Mouse (Mus musculus): ENCODE results near the gene Olfr572. TPM values are rescaled to one million over a fixed set of nuclear protein-coding genes. Genes with fewer than 3 reads are reported as not detected.

Gene Olfr572
- polyA plus RNA-seq (2014; fragmentation: Illumina TruSeq; extraction: RNeasy Lipid Tissue Mini Kit (QIAGEN cat#74804); ENCODE audit: low read depth, low replicate concordance), result not detected

GRCm38 (mm10) chr7:102924109-102924508 lies at the start of gene Olfr572:
Olfr572 (plus strand) TSS chr7:102924409.

GRCm38 (mm10) chr7:102876822-102877221 lies 47.4 kb upstream of the Olfr572 start, which contains the start of gene Olfr568:
Olfr568 (plus strand) TSS chr7:102877122.

GRCm38 (mm10) chr7:102890782-102891181 lies 33.4 kb upstream of the Olfr572 start, which contains the start of gene Olfr569:
Olfr569 (minus strand) TSS chr7:102890882.

GRCm38 (mm10) chr7:102917032-102917875 lies 7.0 kb upstream of the Olfr572 start, which contains the start of gene Olfr571:
Olfr571 (minus strand) TSS chr7:102917536.

GRCm38 (mm10) chr7:102942475-102942874 lies 18.3 kb downstream of the Olfr572 start, which contains the start of gene Olfr573-ps1:
Olfr573-ps1 (minus strand) TSS chr7:102942575.

GRCm38 (mm10) chr7:102948167-102948566 lies 24.0 kb downstream of the Olfr572 start, which contains the start of gene Olfr574:
Olfr574 (plus strand) TSS chr7:102948467.

GRCm38 (mm10) chr7:102958593-102958992 lies 34.4 kb downstream of the Olfr572 start, which contains the start of gene Olfr575:
Olfr575 (minus strand) TSS chr7:102958775.

GRCm38 (mm10) chr7:102962360-102962759 lies 38.2 kb downstream of the Olfr572 start, which contains the start of gene Olfr576:
Olfr576 (plus strand) TSS chr7:102962660.

GRCm38 (mm10) chr7:102975843-102976242 lies 51.6 kb downstream of the Olfr572 start, which contains the start of gene Olfr577:
Olfr577 (minus strand) TSS chr7:102975943.

Other genes with a start within 250 kb of the Olfr572 start
- 2.0 TPM for gene Trim68, start 237.1 kb upstream of the Olfr572 start, polyA plus RNA-seq (2014; fragmentation: Illumina TruSeq; extraction: RNeasy Lipid Tissue Mini Kit (QIAGEN cat#74804); ENCODE audit: low read depth, low replicate concordance)
- gene Olfr557, start 228.5 kb upstream of the Olfr572 start, polyA plus RNA-seq (2014; fragmentation: Illumina TruSeq; extraction: RNeasy Lipid Tissue Mini Kit (QIAGEN cat#74804); ENCODE audit: low read depth, low replicate concordance), result not detected
- gene Olfr558, start 222.2 kb upstream of the Olfr572 start, polyA plus RNA-seq (2014; fragmentation: Illumina TruSeq; extraction: RNeasy Lipid Tissue Mini Kit (QIAGEN cat#74804); ENCODE audit: low read depth, low replicate concordance), result not detected
- not detected for gene Olfr33, start 205.3 kb upstream of the Olfr572 start, polyA plus RNA-seq (2014; fragmentation: Illumina TruSeq; extraction: RNeasy Lipid Tissue Mini Kit (QIAGEN cat#74804); ENCODE audit: low read depth, low replicate concordance)
- not detected for gene Olfr559, start 196.9 kb upstream of the Olfr572 start, polyA plus RNA-seq (2014; fragmentation: Illumina TruSeq; extraction: RNeasy Lipid Tissue Mini Kit (QIAGEN cat#74804); ENCODE audit: low read depth, low replicate concordance)
- not detected for gene Olfr560, start 165.0 kb upstream of the Olfr572 start, polyA plus RNA-seq (2014; fragmentation: Illumina TruSeq; extraction: RNeasy Lipid Tissue Mini Kit (QIAGEN cat#74804); ENCODE audit: low read depth, low replicate concordance)
- not detected for gene Olfr78, start 164.9 kb upstream of the Olfr572 start, polyA plus RNA-seq (2014; fragmentation: Illumina TruSeq; extraction: RNeasy Lipid Tissue Mini Kit (QIAGEN cat#74804); ENCODE audit: low read depth, low replicate concordance)
- gene Olfr561, start 153.2 kb upstream of the Olfr572 start, polyA plus RNA-seq (2014; fragmentation: Illumina TruSeq; extraction: RNeasy Lipid Tissue Mini Kit (QIAGEN cat#74804); ENCODE audit: low read depth, low replicate concordance), result not detected
- not detected for gene Olfr564, start 120.9 kb upstream of the Olfr572 start, polyA plus RNA-seq (2014; fragmentation: Illumina TruSeq; extraction: RNeasy Lipid Tissue Mini Kit (QIAGEN cat#74804); ENCODE audit: low read depth, low replicate concordance)
- gene Olfr566, start 65.6 kb upstream of the Olfr572 start, polyA plus RNA-seq (2014; fragmentation: Illumina TruSeq; extraction: RNeasy Lipid Tissue Mini Kit (QIAGEN cat#74804); ENCODE audit: low read depth, low replicate concordance), result not detected
- gene Olfr568, start 47.3 kb upstream of the Olfr572 start, polyA plus RNA-seq (2014; fragmentation: Illumina TruSeq; extraction: RNeasy Lipid Tissue Mini Kit (QIAGEN cat#74804); ENCODE audit: low read depth, low replicate concordance), result not detected
- gene Olfr569, start 33.5 kb upstream of the Olfr572 start, polyA plus RNA-seq (2014; fragmentation: Illumina TruSeq; extraction: RNeasy Lipid Tissue Mini Kit (QIAGEN cat#74804); ENCODE audit: low read depth, low replicate concordance), result not detected
- gene Olfr570, start 29.8 kb upstream of the Olfr572 start, polyA plus RNA-seq (2014; fragmentation: Illumina TruSeq; extraction: RNeasy Lipid Tissue Mini Kit (QIAGEN cat#74804); ENCODE audit: low read depth, low replicate concordance), result not detected
- not detected for gene Olfr571, start 6.9 kb upstream of the Olfr572 start, polyA plus RNA-seq (2014; fragmentation: Illumina TruSeq; extraction: RNeasy Lipid Tissue Mini Kit (QIAGEN cat#74804); ENCODE audit: low read depth, low replicate concordance)
- not detected for gene Olfr573-ps1, start 18.2 kb downstream of the Olfr572 start, polyA plus RNA-seq (2014; fragmentation: Illumina TruSeq; extraction: RNeasy Lipid Tissue Mini Kit (QIAGEN cat#74804); ENCODE audit: low read depth, low replicate concordance)
- not detected for gene Olfr574, start 24.1 kb downstream of the Olfr572 start, polyA plus RNA-seq (2014; fragmentation: Illumina TruSeq; extraction: RNeasy Lipid Tissue Mini Kit (QIAGEN cat#74804); ENCODE audit: low read depth, low replicate concordance)
- gene Olfr575, start 34.4 kb downstream of the Olfr572 start, polyA plus RNA-seq (2014; fragmentation: Illumina TruSeq; extraction: RNeasy Lipid Tissue Mini Kit (QIAGEN cat#74804); ENCODE audit: low read depth, low replicate concordance), result not detected
- not detected for gene Olfr576, start 38.3 kb downstream of the Olfr572 start, polyA plus RNA-seq (2014; fragmentation: Illumina TruSeq; extraction: RNeasy Lipid Tissue Mini Kit (QIAGEN cat#74804); ENCODE audit: low read depth, low replicate concordance)
- not detected for gene Olfr577, start 51.5 kb downstream of the Olfr572 start, polyA plus RNA-seq (2014; fragmentation: Illumina TruSeq; extraction: RNeasy Lipid Tissue Mini Kit (QIAGEN cat#74804); ENCODE audit: low read depth, low replicate concordance)
- not detected for gene Olfr578, start 64.9 kb downstream of the Olfr572 start, polyA plus RNA-seq (2014; fragmentation: Illumina TruSeq; extraction: RNeasy Lipid Tissue Mini Kit (QIAGEN cat#74804); ENCODE audit: low read depth, low replicate concordance)
- not detected for gene Olfr582, start 113.6 kb downstream of the Olfr572 start, polyA plus RNA-seq (2014; fragmentation: Illumina TruSeq; extraction: RNeasy Lipid Tissue Mini Kit (QIAGEN cat#74804); ENCODE audit: low read depth, low replicate concordance)
- gene Olfr583, start 126.9 kb downstream of the Olfr572 start, polyA plus RNA-seq (2014; fragmentation: Illumina TruSeq; extraction: RNeasy Lipid Tissue Mini Kit (QIAGEN cat#74804); ENCODE audit: low read depth, low replicate concordance), result not detected
- gene Olfr584, start 157.5 kb downstream of the Olfr572 start, polyA plus RNA-seq (2014; fragmentation: Illumina TruSeq; extraction: RNeasy Lipid Tissue Mini Kit (QIAGEN cat#74804); ENCODE audit: low read depth, low replicate concordance), result not detected
- gene Olfr585, start 173.3 kb downstream of the Olfr572 start, polyA plus RNA-seq (2014; fragmentation: Illumina TruSeq; extraction: RNeasy Lipid Tissue Mini Kit (QIAGEN cat#74804); ENCODE audit: low read depth, low replicate concordance), result not detected
- gene Olfr586, start 201.2 kb downstream of the Olfr572 start, polyA plus RNA-seq (2014; fragmentation: Illumina TruSeq; extraction: RNeasy Lipid Tissue Mini Kit (QIAGEN cat#74804); ENCODE audit: low read depth, low replicate concordance), result not detected
- not detected for gene Olfr588-ps1, start 216.5 kb downstream of the Olfr572 start, polyA plus RNA-seq (2014; fragmentation: Illumina TruSeq; extraction: RNeasy Lipid Tissue Mini Kit (QIAGEN cat#74804); ENCODE audit: low read depth, low replicate concordance)
- gene Olfr589, start 231.9 kb downstream of the Olfr572 start, polyA plus RNA-seq (2014; fragmentation: Illumina TruSeq; extraction: RNeasy Lipid Tissue Mini Kit (QIAGEN cat#74804); ENCODE audit: low read depth, low replicate concordance), result not detected